Comparison of ENCODE assay signal across 16 mouse cellular contexts in the genomic region with DNA sequence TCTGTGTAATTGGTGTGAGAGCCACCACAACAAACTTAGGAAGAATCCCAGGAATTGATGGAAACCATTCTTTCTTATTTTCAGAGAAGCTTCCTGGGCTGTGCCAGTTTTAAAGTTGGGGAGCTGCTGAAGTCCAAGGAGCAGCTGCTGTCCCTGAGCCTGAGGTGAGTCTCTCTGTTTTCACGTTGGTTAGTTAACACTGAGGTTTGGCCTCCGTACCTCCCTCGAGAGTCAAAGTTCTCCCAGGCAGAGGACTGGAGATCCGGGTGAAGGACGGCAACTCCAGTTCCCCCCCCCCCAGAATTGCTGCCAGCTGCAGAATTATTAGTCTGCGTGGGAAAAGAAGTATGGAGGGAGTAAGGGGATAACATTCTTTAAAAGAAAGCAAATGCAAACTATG.
DNase-seq lines count a peak whose midpoint lies in the region; TF ChIP-seq lines count a peak whose summit lies in the region.
"Had no signal": no experiment of that assay in that cellular context is flagged by ENCODE, and none has a peak within 500 bp of the region (broad histone marks: within the 10 kb centered on the region; RNA-seq: fewer than 3 reads in every experiment).

No protein-coding gene starts in this region.

- peak overlapping the region; percentile 82 for H3K27ac ChIP-seq in gastrocnemius, adult 2 months
- no peak overlapping the region for H3K27ac ChIP-seq in kidney, adult 2 months (ENCODE audit: insufficient read depth, low read depth, low read length)
- H3K27ac ChIP-seq: embryonic facial prominence, embryonic 13.5 days; kidney, postnatal 0 days had no signal

- no peak for TF ChIP-seq POLR2A in kidney, adult 2 months (IDR thresholded peaks at IDR 0.05; ENCODE audit: low read depth, low read length)

- no peaks in the 10 kb centered on the region for H3K4me1 ChIP-seq in kidney, adult 2 months (ENCODE audit: control insufficient read depth, insufficient read depth, low read length)
- H3K4me1 ChIP-seq: embryonic facial prominence, embryonic 13.5 days had no signal

- 31% methylated on average over 6 of the region's 6 CpGs for WGBS in kidney, adult 2 months

- H3K36me3 ChIP-seq in kidney, adult 2 months (ENCODE audit: control insufficient read depth, insufficient read depth, low read length), result no peaks in the 10 kb centered on the region
- H3K36me3 ChIP-seq: embryonic facial prominence, embryonic 13.5 days had no signal

- no peak for DNase-seq in gastrocnemius, adult 2 months
- no peak for DNase-seq in gastrocnemius, adult 18-20 months (ENCODE audit: low spot score)
- DNase-seq in kidney, adult 2 months, result peak; percentile 53
- DNase-seq in kidney, postnatal 4 days, result no peak
- peak; percentile 36 for DNase-seq in Muller cell, postnatal 12 days (ENCODE audit: inconsistent ontology term)
- DNase-seq in kidney, postnatal 14 days, result peak; percentile 23
- DNase-seq in spleen, adult 12 weeks (ENCODE audit: low spot score), result no peak
- no peak for DNase-seq in cerebellum, adult 18-20 months
- DNase-seq: cerebellum, postnatal 14 days; gastrocnemius, postnatal 36 days; lung, adult 2 months; midbrain, embryonic 14.5 days; right cerebral cortex, postnatal 14 days had no signal

- H3K27me3 ChIP-seq in kidney, adult 2 months (replicated peaks; ENCODE audit: control insufficient read depth, insufficient read depth, low read length), result no peaks in the 10 kb centered on the region
- H3K27me3 ChIP-seq: embryonic facial prominence, embryonic 13.5 days; megakaryocyte, embryonic 14.5 days had no signal

- no peak for TF ChIP-seq CTCF in gastrocnemius, adult 2 months (IDR thresholded peaks at IDR 0.05)
- no peak for TF ChIP-seq CTCF in kidney, adult 2 months (conservative IDR thresholded peaks at IDR 0.05; ENCODE audit: insufficient read depth, insufficient read length, low read depth, low read length)

- intact Hi-C loops in gastrocnemius, adult 2 months (cut with DNase I), result no loop called here

- H3K4me3 ChIP-seq in gastrocnemius, adult 2 months, result peak overlapping the region; percentile 67
- H3K4me3 ChIP-seq in kidney, adult 2 months (ENCODE audit: insufficient read depth, low read depth, low read length), result no peak overlapping the region
- H3K4me3 ChIP-seq: embryonic facial prominence, embryonic 13.5 days; megakaryocyte, embryonic 14.5 days had no signal

Comparison
In these comparisons a context has a peak if more than half of its experiments do, and no peak if none do; other contexts are left out.
1. DNase-seq: peak in kidney, adult 2 months (single experiment), Muller cell, postnatal 12 days (single experiment) and kidney, postnatal 14 days (single experiment); none in gastrocnemius, adult 2 months (single experiment), gastrocnemius, adult 18-20 months (single experiment), kidney, postnatal 4 days (0 of 2), spleen, adult 12 weeks (single experiment) and cerebellum, adult 18-20 months (0 of 2).